Mouse (Mus musculus) erythroblast, embryonic 14.5 days (primary cell): ENCODE measurements around the gene Ahdc1.

Experiments used
- GATA1 ChIP-seq: IDR thresholded peaks from 2 replicates; pipeline ENCODE4 v1.6.1; 2012; ENCODE audit warnings: low read length, inconsistent platforms, mixed read lengths
- TAL1 ChIP-seq: IDR thresholded peaks from 3 replicates; pipeline ENCODE4 v1.6.1; 2012; ENCODE audit warnings: low read length, inconsistent platforms, mixed read lengths

DNA sequence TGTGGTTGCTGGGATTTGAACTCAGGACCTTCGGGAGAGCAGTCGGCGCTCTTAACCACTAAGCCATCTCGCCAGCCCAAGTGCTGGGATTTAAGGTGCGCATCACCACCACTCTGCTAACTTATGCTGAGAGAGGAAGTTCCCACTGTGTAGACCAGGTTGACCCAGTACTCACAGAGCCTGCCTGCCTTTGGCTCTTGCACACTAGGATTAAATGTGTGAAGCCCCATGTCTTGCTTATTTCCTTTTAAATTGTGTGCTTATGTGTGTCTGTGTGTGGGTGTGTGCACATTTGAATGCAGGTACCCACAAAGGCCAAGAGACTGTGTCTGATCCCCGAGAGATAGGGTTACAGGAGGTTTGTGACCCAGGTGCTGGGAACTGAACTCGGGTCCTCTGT lies 95.6 kb downstream of the Ahdc1 start:
- TF ChIP-seq GATA1 (no peak), TAL1 (no peak)
